Mouse (Mus musculus) cerebellum, adult 9-10 months (tissue): ENCODE measurements at regions not wholly inside any gene's neighbourhood (a gene's known extent, or its start where the extent isn't known, plus 50 kb on each side); places are given as distances from the start of the nearest gene placed in this dataset.

Experiments
- DNase-seq: peaks from one replicate; pipeline ENCODE4 v3.0.0; 2022

DNA sequence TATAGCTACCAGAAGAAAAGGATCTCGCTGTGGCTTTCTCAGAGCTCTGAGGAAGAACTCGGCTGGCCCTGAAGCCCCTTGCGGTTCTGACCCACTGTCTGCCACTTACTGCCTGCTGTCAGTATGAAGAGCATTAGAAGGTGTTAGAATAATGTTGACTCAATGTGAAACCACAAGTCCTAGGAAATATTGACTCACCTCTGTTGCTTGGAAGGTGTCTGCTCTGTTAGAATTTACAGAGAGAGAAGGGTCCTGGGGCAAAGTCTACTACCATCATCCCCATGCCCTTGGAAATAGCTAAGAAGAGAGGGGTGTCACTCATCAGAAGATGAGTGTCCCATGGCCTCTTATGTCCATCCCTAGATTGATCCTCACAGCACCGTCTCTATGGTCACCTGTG is 197.9 kb downstream of the Hlx start:
- no peak for DNase-seq

DNA sequence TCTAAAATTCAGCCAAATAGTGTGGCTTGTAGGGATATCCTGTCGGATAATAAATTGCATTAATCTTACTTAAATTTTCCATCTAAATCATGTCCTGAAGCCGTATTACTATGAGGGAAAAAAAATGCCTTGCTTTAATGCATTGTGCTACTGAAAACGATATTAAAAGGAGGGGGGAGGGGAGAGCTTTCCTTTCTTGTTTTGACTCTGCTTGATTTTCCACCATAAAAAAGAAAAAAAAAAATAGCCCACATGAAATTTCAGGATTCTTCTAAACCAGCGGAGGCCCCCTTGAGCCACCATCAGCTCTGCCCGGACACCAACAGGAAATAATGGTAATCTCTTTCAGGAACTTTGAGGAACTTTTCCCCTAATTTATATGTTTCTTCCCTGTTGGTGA is 198.5 kb downstream of the Hlx start:
- DNase-seq, result no peak

DNA sequence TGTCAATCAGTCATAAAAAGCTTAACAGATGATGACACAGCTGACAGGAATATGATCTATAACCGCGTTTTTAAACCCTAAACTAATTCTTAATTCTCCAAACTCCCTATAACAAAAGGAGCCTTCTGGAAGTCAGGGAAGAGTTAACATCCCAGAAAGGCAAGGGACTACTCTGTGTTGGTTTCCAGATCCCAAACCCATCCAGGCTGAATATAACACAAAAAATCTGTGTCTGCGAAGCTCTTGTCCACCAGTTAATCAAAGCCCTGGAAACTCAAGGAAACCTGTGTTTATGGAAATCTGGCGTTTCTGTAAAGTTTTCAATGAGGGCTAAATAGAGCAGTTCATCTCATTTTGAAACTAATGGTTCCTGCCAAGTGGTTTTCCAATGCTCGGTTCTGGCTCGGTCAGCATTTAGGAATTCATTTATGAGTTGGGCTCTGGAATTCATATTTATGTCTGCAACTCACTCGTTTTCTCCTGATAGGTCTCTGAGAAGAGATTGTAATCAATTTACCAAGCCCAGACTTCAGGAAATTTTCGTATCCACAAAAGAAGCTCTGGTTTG is 199.8 kb downstream of the Hlx start:
- no peak for DNase-seq

- DNase-seq, result no peak
These were observed 201.7 kb downstream of the Hlx start for GRCm38 (mm10) chr1:184530606-184531320.

DNA sequence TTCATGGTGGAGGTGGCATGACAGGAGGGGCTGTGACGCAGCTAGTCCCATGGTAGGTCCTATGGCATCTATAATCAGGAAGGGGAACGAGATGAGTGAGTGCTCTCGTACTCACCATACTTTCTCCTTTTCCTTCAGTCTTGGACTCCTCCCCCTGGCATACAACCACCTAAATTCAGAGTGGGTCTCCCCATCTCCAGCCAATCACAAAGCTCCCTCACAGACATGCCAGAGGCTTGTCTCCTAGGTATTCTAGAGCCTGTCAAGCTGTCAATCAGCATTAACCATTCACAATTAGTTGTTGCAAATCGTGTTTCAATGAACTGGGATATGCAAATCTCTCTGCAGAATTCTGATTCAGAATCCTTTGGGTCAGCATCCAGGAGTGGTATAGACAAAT is 206.7 kb downstream of the Hlx start:
- no peak for DNase-seq

DNA sequence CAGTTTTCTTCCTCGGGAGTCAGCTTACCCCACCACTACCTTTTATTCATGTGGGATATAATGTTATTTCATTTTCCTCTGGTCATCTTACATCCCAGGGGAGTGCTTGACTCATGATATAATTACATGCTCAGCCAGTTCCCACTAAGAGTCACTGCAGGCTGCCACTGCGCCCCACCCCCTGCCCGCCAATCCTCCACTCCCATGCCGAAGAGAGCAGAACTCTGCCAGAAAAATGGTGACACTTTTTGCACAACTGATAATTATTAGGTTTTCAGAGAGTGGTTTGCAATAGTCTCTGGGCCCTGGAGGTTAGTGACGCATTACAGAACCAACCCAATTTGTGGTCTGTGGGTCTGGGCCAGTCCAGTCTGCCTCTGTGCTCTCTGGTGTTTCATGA is 212.9 kb downstream of the Hlx start:
- no peak for DNase-seq

GRCm38 (mm10) chr1:184504663-184505062 is 227.8 kb downstream of the Hlx start:
- no peak for DNase-seq

GRCm38 (mm10) chr1:184503827-184504355 is 228.5 kb downstream of the Hlx start:
- DNase-seq, result no peak

GRCm38 (mm10) chr1:184500702-184501101 is 231.7 kb downstream of the Hlx start:
- DNase-seq, result no peak

DNA sequence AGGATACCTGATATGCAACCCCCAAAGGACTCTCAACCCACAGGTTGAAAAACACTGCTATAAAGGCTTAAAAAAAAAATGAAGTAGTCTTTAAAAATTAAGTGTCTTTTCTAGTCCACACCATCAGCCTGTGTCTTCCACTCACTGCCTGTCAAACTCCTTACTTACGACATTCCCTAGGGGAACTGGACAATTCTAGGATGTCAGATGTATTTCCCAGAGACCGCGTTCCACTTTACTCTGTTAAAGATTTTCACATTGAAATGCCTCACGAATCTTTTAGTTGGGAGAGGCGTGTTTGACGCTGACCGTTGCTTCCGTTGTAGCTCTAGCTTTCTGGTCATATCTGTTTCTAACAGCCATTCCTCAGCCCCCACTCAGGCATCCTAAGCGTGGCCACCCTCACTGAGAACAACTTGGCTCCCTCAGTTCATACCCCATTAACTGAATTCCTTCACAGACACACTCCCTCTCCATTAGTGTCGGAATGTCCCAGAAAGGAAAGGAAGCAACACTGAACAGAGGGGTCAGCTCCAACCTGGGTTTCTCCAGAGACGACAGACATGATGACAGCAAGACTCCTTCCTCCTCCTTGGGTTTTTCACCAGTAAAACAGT is 233.4 kb downstream of the Hlx start:
- no peak for DNase-seq

DNA sequence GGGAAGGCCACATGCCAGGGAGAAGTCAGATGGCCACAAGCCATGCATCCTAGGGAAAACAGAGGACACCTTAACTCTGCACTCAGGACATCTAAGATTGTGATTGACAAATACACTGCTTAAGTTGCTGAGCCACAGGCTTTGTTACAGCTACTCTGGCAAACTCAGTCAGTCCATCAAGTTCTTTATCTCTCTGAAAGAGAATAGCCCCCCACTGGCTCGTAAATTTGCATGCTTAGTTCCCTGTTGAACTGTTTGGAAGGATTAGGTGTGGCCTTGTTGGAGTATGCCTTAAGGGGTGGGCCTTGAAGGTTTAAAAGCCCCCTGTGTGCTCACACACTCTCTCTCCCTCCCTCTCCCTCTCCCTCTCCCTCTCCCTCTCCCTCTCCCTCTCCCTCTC is 235.4 kb downstream of the Hlx start:
- DNase-seq, result no peak

GRCm38 (mm10) chr1:184493811-184494210 is 238.6 kb downstream of the Hlx start:
- DNase-seq, result no peak

DNA sequence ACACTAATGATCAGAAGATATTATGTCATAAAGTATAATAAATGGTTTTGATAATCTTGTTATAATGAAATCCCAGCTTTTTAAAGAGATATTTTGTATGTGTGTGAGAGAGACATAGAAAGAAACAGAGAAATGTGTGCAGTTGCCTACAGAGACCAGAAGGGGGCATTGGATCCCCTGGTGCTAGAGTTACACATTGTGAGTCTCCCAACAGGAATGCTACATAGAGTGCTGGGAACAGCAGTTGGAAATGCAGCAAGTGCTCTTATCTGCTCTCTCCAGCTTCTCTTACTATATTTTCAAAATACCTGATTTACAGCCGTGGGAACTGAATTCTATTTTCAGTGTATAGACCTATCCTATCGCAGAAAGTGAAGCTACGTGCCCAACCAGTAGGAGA is 240.3 kb downstream of the Hlx start:
- DNase-seq, result no peak

DNA sequence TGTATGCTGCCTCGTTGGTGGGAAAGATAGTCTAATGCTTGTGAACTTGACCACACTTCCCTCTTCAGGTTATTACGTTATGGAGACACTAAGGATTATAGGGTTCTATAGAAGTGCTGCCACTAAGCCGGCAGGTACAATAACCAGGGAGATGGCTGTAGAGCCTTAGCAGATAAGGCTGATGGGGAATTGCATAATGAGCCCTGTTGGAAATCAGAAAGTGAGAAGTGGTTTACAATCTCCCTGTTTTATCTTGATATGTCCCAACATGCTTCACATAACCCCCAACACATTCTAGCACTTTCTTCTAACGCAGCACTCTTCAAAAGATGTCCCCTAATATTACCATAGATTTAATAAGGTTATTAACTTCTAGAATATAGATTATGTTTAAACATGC is 241.2 kb downstream of the Hlx start:
- DNase-seq, result no peak

DNA sequence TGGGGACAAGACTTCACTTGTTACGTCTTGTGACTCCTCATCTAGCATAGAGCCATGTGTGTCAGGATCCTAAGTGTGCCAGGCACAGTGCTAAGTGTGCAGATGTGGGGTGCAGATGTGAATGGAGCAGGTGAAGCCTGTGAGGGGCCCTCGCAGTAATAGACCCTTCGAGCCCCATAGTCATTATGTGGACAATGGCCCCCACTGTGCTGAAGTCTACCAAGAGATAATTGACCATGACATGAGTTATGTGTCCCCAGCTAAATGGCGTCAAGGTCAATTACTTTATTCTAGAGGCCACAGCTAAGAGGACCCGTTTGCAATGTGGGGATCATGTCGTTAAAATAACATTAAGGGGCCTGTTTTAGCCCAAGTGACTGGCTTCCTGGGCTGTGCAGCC is 245.0 kb downstream of the Hlx start:
- no peak for DNase-seq

GRCm38 (mm10) chr1:184484801-184485200 is 247.6 kb downstream of the Hlx start:
- no peak for DNase-seq

DNA sequence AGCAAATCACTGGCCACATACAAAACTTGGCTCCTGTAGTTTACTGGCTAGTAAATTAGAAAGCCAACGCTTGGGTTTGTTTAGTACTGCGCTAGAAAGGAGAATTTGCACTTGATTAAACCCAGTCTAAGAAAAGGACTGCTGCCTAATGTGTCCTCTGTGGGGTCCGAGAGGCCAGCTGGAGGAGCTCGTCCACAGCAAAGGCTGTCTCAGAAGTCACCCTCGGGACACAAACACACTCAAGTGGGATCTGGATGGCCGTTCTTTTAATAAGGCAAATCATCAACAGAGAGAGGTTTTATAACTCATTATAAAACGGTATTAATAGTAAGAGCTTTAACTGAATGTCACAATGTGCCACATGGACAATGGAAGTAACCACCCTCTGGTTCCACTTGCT is 249.0 kb downstream of the Hlx start:
- DNase-seq, result no peak

- DNase-seq, result no peak
These were observed 250.4 kb downstream of the Hlx start for GRCm38 (mm10) chr1:184482026-184482425.

GRCm38 (mm10) chr1:184480571-184481220 is 251.7 kb downstream of the Hlx start:
- DNase-seq, result no peak

GRCm38 (mm10) chr1:184478006-184478405 is 254.4 kb downstream of the Hlx start:
- no peak for DNase-seq

- no peak for DNase-seq
These were observed 269.8 kb downstream of the Hlx start for GRCm38 (mm10) chr1:184462481-184463124.

GRCm38 (mm10) chr1:184461411-184461810 is 271.0 kb downstream of the Hlx start:
- DNase-seq, result no peak

DNA sequence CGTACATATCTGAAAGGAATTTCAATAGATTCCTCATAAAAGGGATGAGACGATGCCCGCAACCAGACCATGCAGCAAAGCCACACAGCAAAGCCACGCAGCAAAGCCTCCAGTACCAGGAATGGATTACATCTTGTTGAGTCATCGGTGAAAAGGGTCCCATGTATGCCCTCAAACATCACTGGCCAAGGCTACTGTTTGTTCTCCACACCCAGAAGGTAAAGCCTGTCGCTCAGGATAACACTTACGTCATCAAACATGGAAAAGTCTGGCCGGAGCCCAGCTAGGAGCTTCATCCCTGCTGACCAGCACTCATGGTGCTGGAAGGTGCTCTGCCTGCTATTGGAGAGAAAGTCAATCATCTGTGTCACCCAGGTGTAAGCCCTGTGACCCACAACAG is 275.7 kb downstream of the Hlx start:
- DNase-seq, result no peak
